Mouse (Mus musculus): ENCODE measurements at regions not wholly inside any gene's neighbourhood (a gene's known extent, or its start where the extent isn't known, plus 50 kb on each side); places are given as distances from the start of the nearest gene placed in this dataset.
"Not testable (repeated sequence)": the region's sequence is repeated elsewhere in the genome, so short reads cannot be mapped to it uniquely, and the experiment has no call there.

GRCm38 (mm10) chr11:29628476-29628875 is 64.3 kb upstream of the Rtn4 start:
- Histone ChIP-seq H3K9ac (no peak overlapping the region), H3K9me3 (replicated peaks) (no peaks in the 10 kb centered on the region), H3K27ac (no peak overlapping the region), H3K4me2 (no peak overlapping the region), H3K36me3 (ENCODE audit: poor library complexity, severe bottlenecking) (no peaks in the 10 kb centered on the region), H3K4me1 (no peaks in the 10 kb centered on the region), H3K27me3 (no peaks in the 10 kb centered on the region), H3K4me3 (no peak overlapping the region)
- WGBS: 73% methylated on average over 2 of the region's 2 CpGs
- ATAC-seq: no peak

- Histone ChIP-seq H3K4me3 (no peak overlapping the region), H3K9me3 (replicated peaks) (no peaks in the 10 kb centered on the region), H3K4me1 (peaks cover 9% of the 10 kb centered on the region; the same call in 1 of the 2 replicates), H3K36me3 (ENCODE audit: poor library complexity, severe bottlenecking) (no peaks in the 10 kb centered on the region), H3K9ac (no peak overlapping the region), H3K4me2 (no peak overlapping the region), H3K27ac (no peak overlapping the region), H3K27me3 (no peaks in the 10 kb centered on the region)
- no peak for ATAC-seq
- 65% methylated on average over 1 of the region's 1 CpGs for WGBS
These were observed 60.3 kb upstream of the Rtn4 start for GRCm38 (mm10) chr11:29632486-29632885.

GRCm38 (mm10) chr11:29633288-29633687 is 59.5 kb upstream of the Rtn4 start:
- not testable (repeated sequence) for H3K27ac ChIP-seq; H3K4me2 ChIP-seq; H3K4me3 ChIP-seq; H3K27me3 ChIP-seq; H3K4me1 ChIP-seq; H3K36me3 ChIP-seq (ENCODE audit: poor library complexity, severe bottlenecking); H3K9ac ChIP-seq; ATAC-seq; H3K9me3 ChIP-seq (replicated peaks)
- 71% methylated on average over 1 of the region's 1 CpGs for WGBS

- H3K27ac ChIP-seq: no peak overlapping the region
- H3K27me3 ChIP-seq: no peaks in the 10 kb centered on the region
- no peak overlapping the region for H3K9ac ChIP-seq
- ATAC-seq: peak; percentile 79
- H3K4me1 ChIP-seq: peaks cover 10% of the 10 kb centered on the region; the same call in 1 of the 2 replicates
- 39% methylated on average over 6 of the region's 6 CpGs for WGBS
- H3K4me3 ChIP-seq: no peak overlapping the region
- H3K9me3 ChIP-seq (replicated peaks): no peaks in the 10 kb centered on the region
- no peaks in the 10 kb centered on the region for H3K36me3 ChIP-seq (ENCODE audit: poor library complexity, severe bottlenecking)
- H3K4me2 ChIP-seq: no peak overlapping the region
These were observed 56.0 kb upstream of the Rtn4 start for GRCm38 (mm10) chr11:29636759-29637200.

GRCm38 (mm10) chr11:29638093-29638669 is 54.6 kb upstream of the Rtn4 start:
- no peaks in the 10 kb centered on the region for H3K9me3 ChIP-seq (replicated peaks)
- H3K4me3 ChIP-seq: no peak overlapping the region
- no peak overlapping the region for H3K27ac ChIP-seq
- ATAC-seq: no peak
- H3K4me2 ChIP-seq: no peak overlapping the region
- H3K27me3 ChIP-seq: no peaks in the 10 kb centered on the region
- H3K4me1 ChIP-seq: peaks cover 10% of the 10 kb centered on the region; the same call in 1 of the 2 replicates
- no peak overlapping the region for H3K9ac ChIP-seq
- WGBS: 81% methylated on average over 8 of the region's 8 CpGs
- no peaks in the 10 kb centered on the region for H3K36me3 ChIP-seq (ENCODE audit: poor library complexity, severe bottlenecking)

GRCm38 (mm10) chr11:29638861-29639260 is 53.9 kb upstream of the Rtn4 start:
- H3K4me1 ChIP-seq: peaks cover 10% of the 10 kb centered on the region; the same call in 1 of the 2 replicates
- H3K27me3 ChIP-seq: no peaks in the 10 kb centered on the region
- no peaks in the 10 kb centered on the region for H3K9me3 ChIP-seq (replicated peaks)
- ATAC-seq: no peak
- no peak overlapping the region for H3K4me2 ChIP-seq
- no peak overlapping the region for H3K9ac ChIP-seq
- H3K4me3 ChIP-seq: no peak overlapping the region
- no peaks in the 10 kb centered on the region for H3K36me3 ChIP-seq (ENCODE audit: poor library complexity, severe bottlenecking)
- no peak overlapping the region for H3K27ac ChIP-seq
- WGBS: 29% methylated on average over 2 of the region's 2 CpGs

All from forebrain, embryonic 13.5 days (tissue).